Mouse (Mus musculus) embryo, embryonic 10 days (tissue): ENCODE results near the gene Rrp1b.

ENCODE experiments used
- DNase-seq: peaks from one replicate; pipeline ENCODE4 v3.0.0-alpha.2; 2015; ENCODE audit warnings: low spot score

Gene Rrp1b

DNA sequence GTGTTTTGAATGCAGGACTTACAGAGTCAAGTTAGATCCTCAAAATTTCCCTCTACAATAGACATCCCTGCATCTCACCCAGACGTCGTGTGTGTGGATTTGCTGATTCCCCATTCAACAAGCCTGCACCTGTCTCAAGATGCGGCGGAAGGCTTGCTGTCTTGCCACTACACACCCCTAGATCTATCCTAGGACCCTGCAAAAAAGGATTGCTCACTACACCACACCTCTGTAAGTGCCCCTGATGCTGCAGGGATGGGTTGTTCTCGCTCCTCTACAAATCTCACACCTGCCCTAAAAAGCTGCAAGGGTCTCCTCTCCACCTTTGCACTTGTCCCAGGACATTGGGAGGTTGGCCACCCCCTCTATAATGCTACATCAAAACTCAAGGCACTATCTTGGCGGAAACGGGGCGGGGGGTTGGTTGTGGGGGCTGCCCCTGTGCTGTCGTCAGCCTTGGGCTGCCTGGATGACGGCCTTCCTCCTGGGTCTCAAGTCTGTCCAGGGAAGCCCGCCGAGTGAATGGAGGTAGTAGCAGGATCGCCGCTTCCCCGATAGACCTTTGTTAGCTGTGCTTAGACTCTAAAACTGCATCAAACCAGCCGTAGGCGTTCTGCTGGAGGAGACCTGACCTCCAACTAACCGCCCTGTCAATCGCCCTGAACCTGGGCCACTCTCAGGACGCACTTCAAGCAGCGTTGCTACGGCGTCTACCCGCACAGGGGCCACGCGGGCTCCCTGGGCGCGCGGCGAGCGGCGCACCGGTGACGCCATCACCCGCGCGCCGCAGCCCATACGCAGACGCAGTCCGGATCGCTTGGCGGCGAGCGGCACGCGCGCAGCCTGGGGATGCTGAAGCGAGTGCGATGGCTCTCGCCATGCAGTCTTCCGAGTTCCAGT, at the start of gene Rrp1b, which contains the start of gene Hsf2bp:
Gene Rrp1b (plus strand): TSS at position 492 of the 900 bp plus-strand sequence.
Gene Hsf2bp (minus strand): TSS at position 741 of the 900 bp plus-strand sequence.
- peak; percentile 92 for DNase-seq

DNA sequence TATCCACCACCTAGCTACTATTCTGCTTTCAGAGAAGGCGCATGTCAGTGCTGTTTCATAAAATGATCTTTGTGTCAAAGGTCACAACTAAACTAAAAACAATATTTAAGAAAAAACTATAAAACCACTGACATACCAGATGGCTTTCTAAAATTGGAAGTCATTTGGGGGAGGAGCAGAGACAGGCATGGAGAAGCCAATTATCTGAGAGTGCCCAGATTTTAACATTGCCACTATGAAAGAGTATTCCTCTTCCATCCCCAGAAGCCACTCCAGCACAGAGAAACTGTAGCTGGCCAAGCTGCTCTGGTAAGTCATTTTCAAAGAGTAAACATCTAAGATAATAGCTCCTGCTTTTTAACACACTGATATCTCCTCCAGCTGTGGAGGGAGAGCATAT, 49.0 kb upstream of the Rrp1b start:
- DNase-seq, result no peak

DNA sequence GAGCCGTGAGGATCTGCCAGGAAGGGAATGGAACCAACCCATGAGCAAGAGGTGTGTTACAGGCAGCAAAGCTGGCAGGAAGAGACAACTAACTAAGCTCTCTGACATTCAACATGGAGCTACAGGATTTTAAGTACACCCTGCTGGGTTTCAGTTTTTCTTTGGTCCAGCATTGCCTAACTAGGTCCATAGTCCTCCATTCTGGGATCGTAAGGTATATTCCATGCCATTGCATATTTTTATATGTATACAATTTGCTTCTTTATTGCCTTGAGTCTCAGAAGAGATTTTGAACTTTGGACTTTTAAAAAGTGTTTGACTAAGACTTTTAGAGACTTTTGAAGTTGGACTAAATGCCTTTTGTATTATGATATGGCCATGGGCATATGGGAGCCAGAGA, 46.9 kb upstream of the Rrp1b start:
- DNase-seq, result no peak

- DNase-seq, result no peak
These were observed 43.9 kb upstream of the Rrp1b start for GRCm38 (mm10) chr17:31992004-31992403.

- DNase-seq, result no peak
These were observed 42.5 kb upstream of the Rrp1b start for GRCm38 (mm10) chr17:31993354-31993753.

DNA sequence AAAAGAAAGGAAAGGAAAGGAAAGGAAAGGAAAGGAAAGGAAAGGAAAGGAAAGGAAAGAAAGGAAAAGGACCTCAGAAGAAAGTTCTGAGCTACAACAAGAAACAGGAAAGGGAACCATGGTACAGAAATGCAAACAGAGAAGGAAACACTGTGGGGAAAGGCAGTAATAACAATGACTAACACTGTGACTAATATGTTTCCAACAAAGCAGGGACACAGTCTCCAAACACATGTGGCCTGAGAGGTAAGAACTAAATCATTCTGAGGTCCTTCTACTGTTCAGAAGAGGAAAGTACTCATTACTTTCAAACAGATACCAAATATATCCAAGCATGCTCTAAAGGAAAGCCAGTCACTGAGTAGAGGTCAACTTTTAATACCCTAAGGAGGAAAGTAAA, 41.8 kb upstream of the Rrp1b start:
- no peak for DNase-seq

- no peak for DNase-seq
These were observed 40.1 kb upstream of the Rrp1b start for GRCm38 (mm10) chr17:31995784-31996183.

DNA sequence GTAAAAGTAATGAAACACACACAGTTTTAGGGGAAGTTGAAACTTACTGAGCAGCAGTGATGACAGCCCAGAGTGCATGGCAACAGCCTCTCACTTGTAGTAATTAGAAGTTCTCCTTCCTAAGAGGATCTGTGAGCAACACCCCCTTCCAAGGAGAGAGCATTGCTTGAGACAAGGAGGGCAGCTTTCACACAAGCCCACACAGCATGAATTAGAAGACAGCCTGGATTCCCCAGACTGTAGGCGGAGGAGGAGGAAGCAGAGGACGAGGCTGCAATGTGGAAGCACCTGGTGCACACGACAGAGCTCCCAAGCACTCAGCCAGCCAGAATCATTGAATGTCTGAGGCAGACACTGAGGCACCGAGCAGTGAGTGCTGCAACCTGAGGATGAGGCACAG, 39.6 kb upstream of the Rrp1b start:
- DNase-seq, result no peak

DNA sequence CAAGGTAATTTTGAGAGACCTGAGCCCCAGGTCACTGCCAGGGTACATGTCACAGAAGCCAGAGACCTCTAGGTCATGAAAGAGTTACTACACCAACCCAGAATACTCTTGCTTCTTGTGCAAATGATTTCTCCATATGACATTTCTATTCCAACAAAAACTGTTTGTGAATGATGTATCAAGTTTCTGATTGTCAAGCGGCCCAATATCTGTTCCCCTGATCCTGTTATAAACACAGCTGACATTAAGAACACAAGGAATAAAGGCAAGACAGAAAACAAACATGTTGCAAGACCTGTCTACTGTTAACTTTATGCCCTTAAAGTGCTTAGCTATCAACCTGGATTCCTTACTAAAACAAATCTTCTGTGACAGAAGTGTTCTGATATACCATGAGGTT, 37.5 kb upstream of the Rrp1b start:
- DNase-seq, result no peak

DNA sequence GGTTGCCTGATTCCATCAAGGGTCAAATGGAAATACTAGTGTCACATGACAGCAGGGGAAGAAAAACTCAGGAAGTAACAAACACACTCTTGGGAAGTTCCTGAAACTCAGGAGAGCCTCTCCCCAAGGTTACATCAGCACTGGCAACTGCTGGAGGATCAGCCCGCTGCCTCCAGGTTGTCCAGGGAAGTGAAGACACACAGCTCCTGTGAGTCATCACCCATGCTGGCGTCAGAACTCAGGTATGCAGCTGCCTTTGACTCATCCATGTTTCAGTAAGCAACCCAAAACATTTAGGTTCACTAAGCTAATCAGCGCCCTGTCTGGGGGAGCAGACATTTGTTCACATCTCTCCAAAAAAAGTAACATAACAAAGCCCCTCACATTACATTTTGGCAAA, 32.6 kb upstream of the Rrp1b start:
- DNase-seq, result no peak

- no peak for DNase-seq
These were observed 29.1 kb upstream of the Rrp1b start for GRCm38 (mm10) chr17:32006800-32007199.

DNA sequence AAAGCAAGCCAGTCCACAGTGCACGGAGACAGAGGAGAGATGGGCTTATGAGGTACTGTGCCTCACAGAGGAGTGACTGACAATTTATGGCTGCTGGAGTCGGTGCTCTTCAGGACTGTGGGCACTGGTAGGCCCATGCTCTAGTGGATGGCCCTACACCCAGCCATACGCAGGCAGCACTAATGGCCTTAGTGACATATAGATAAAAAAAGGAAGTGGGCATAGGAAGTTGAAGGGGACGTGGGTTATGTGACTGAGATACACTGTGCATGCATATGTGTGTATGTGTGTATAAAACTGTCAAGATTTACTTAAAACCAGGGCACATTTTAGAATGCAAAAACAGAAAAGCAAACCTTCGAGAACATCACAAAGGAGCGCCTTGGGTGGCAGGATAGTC, 24.2 kb upstream of the Rrp1b start:
- no peak for DNase-seq

DNA sequence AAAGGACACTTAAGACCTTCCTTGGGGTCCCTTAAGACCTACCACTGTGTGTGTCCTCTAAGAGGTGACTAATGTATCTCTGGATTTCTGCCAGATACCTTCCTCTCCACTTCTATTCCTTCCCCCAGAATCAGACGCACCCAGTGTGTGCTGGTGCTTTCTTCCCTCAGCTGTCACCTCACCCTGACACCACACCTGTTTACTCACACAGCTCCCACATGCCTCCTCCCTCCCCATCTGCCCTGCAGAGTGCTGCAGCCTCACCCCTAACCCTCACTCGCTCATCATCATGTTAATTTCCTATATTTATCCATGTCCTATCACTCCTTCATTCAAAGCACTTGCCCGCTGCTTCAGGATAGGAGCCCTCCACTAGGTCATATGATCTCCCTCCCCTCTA, 23.6 kb upstream of the Rrp1b start:
- DNase-seq, result no peak

DNA sequence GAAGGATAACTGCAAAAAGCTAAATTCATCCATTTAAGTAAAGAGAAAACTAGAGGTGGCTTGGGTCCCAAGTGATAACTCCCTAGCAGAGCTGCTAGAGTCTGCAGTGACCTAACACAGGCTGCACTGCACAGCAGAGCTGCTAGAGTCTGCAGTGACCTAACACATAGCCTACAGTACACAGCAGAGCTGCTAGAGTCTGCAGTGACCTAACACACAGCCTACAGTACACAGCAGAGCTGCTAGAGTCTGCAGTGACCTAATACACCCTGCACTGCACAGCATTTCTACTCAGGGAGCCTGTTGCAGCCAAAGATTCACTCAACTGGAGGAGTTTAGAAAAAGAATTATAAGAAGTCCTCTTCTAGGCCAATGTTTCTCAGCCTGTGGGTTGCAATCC, 22.2 kb upstream of the Rrp1b start:
- no peak for DNase-seq

- no peak for DNase-seq
These were observed 19.4 kb upstream of the Rrp1b start for GRCm38 (mm10) chr17:32016481-32016880.

DNA sequence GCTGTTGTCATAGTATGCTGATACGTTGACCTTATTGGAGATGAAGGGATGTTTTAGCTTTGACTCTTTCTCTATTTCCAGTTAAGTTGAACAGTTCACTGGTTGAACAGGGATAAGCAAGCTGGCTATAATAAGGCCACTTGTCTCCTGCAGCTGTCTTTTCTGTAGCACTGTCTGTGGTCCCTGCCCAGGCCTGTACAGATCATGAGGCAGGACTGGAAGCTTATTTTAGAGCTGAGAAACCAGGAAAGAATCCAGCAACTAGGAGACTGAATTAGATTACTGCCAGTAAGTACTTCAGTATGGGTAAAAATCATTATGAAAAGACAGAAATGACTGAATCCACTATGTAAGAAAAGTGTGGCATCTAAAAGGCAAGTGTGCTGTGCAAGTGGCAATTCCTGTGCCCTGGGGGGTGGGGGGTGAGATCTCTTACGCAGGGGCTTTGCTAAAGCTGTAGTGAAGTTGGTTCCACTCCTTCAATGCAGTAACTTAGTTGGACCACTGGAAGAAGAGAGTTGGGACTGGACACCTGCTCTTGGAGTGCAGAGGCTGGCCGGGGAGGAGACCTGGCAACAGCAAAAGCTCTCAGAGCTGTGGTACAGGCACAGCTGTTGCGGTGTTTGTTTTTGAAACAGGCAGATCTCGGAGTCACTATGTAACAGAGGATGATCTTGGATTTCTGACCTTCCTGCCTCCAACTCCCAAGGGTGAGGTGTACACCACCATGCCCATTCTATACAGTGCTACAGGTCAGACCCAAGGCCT, 17.6 kb upstream of the Rrp1b start:
- no peak for DNase-seq

- no peak for DNase-seq
These were observed 13.9 kb upstream of the Rrp1b start for GRCm38 (mm10) chr17:32021981-32022380.

DNA sequence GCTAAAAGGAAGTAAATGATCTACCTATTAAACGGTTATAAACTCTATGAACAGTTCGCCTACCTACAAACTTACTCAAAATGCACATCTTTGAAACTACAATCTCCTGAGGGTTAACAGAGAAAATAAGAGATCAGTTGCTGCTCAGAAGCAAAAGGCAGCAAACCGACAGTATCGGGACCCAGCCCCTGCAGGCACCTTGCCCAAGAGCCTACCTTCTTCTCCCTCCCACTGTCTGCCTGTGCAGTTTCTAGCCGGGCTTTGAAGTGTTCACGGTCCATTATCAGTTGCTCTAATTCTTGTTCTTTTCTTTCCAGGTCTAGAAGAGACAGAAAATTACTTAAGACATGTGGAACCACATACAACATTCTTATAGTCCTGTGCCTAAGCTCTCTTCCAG, 13.3 kb upstream of the Rrp1b start:
- no peak for DNase-seq

DNA sequence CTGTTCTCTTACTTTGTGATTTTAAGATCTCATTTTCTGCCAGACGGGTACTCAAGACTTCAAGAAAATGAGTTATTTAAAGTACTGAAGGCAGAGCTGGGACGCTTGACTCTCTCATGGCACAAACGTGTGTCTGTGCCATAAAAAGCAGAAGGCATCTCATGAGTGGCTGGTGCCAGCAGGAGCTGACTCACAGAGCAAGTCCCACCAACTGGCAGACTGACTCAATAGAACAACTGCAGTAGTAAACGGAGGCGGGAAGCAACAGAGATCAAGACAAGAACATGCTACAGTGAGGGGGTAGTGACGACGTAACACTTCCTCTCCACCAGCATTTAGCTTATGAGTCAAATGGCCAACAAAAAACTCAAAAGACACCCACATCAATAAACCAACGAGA, 12.8 kb upstream of the Rrp1b start:
- DNase-seq, result no peak

GRCm38 (mm10) chr17:32024671-32025073, 11.2 kb upstream of the Rrp1b start:
- DNase-seq, result peak; percentile 67

DNA sequence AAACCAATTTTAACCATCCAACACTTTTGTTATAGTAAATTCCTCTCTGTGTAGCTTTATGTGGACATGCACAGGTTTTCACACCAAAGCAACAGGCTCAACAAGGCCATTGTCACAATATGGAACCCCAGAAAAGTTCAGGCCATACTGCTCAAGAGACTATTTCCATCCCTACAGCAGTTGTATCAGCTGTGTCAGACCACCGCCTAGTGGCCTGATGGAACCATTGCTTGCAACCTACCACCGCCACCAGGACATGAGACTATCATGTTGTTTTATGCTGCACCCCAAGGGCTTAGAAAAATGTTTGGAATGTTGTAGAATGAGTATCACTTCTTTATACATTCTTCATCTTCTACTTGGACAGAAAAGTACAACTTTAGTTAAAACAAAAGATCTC, 10.5 kb upstream of the Rrp1b start:
- peak; percentile 91 for DNase-seq

- peak; percentile 74 for DNase-seq
These were observed 8.2 kb upstream of the Rrp1b start for GRCm38 (mm10) chr17:32027666-32028065.

- DNase-seq, result no peak
These were observed 7.6 kb upstream of the Rrp1b start for GRCm38 (mm10) chr17:32028301-32028700.
